Comparison of ENCODE assay signal across 9 mouse cellular contexts in the genomic region with DNA sequence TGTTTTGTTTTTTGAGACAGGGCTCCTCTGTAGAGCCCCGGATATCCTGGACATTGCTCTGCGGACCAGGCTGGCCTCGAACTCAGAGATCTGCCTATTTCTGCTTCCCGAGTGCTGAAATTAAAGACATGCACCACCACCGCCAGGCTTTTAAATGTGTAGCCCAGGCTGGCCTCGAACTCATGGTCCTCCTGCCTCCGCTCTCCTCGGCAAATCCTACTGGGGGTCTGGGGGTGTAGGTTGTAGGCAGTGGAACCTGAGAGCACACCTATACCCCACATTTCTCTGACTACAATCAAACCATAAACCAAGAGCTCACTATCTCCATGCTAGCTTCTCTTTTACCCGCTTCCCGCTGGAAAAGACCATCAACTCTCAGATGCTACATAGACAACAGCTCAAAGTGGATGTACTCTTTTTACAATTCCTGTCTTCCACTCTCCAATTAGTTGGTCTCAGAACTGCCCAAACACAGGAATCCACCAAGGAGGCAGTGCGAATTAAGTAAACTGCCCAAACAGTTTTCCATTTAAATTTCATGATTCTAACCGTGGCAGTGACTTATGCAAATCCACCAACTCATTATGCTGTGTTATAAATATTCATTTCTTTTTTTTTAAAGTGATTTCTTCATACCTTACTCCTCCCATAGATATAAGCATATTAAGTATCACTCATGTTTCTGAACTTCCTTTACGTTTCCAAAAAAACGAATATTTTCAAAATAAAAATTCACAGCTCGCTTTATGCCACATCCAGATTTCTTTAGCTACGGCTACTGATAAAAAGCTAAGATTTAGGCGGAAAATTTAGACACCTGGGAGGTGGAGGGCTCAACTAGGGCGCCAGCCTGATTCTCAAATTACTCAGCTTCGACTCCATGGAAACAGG. TPM values are rescaled to one million over a fixed set of nuclear protein-coding genes. Genes with fewer than 3 reads are reported as not detected.
DNase-seq lines count a peak whose midpoint lies in the region; ATAC-seq and TF ChIP-seq lines count a peak whose summit lies in the region.
"Had no signal": no experiment of that assay in that cellular context is flagged by ENCODE, and none has a peak within 500 bp of the region (broad histone marks: within the 10 kb centered on the region; RNA-seq: fewer than 3 reads in every experiment).

No protein-coding gene starts in this region.

- no peak for TF ChIP-seq CTCF in bone marrow macrophage, adult 2 months (IDR thresholded peaks at IDR 0.05; ENCODE audit: low read depth, low read length)

- H3K4me2 ChIP-seq in kidney, embryonic 14.5 days (replicated peaks; ENCODE audit: low read depth, low read length): peak overlapping the region; percentile 61
- peak overlapping the region; percentile 72 for H3K4me2 ChIP-seq in hindbrain, embryonic 13.5 days
- H3K4me2 ChIP-seq in midbrain, embryonic 15.5 days: peak overlapping the region; percentile 92

- DNase-seq in kidney, adult 18-20 months: no peak
- no peak for DNase-seq in adipocyte (ENCODE audit: low spot score)
- DNase-seq in spleen, adult 18-20 months: no peak
- no peak for DNase-seq in left cerebral cortex, adult 9 months (ENCODE audit: low spot score in 2 of 2)
- DNase-seq: adrenal gland, adult 2 months had no signal

- H3K9ac ChIP-seq in kidney, embryonic 14.5 days (ENCODE audit: low read depth, low read length): peak overlapping the region; percentile 83
- H3K9ac ChIP-seq in hindbrain, embryonic 13.5 days: peak overlapping the region; percentile 87
- peak overlapping the region; percentile 78 for H3K9ac ChIP-seq in midbrain, embryonic 15.5 days

- 40% methylated on average over 19 of the region's 19 CpGs for WGBS in kidney, embryonic 14.5 days
- 44% methylated on average over 19 of the region's 19 CpGs for WGBS in hindbrain, embryonic 13.5 days
- WGBS in midbrain, embryonic 15.5 days: 43% methylated on average over 19 of the region's 19 CpGs

- no peak for TF ChIP-seq POLR2A in bone marrow macrophage, adult 2 months (IDR thresholded peaks at IDR 0.05; ENCODE audit: borderline replicate concordance, low read depth, low read length)

- no peak for ATAC-seq in kidney, embryonic 14.5 days (ENCODE audit: low FRiP score, low TSS enrichment)
- no peak; the same call in 1 of the 2 replicates for ATAC-seq in hindbrain, embryonic 13.5 days (ENCODE audit: low FRiP score)
- ATAC-seq in midbrain, embryonic 15.5 days (replicated peaks): no peak

- H3K4me3 ChIP-seq in kidney, embryonic 14.5 days (ENCODE audit: low read length): peak overlapping the region; percentile 78
- H3K4me3 ChIP-seq in bone marrow macrophage, adult 2 months (ENCODE audit: insufficient read depth, low read length): peak overlapping the region; percentile 84
- peak overlapping the region; percentile 69 for H3K4me3 ChIP-seq in hindbrain, embryonic 13.5 days
- peak overlapping the region; percentile 83 for H3K4me3 ChIP-seq in midbrain, embryonic 15.5 days

- no peaks in the 10 kb centered on the region for H3K9me3 ChIP-seq in kidney, embryonic 14.5 days (ENCODE audit: control insufficient read depth, low read length)
- H3K9me3 ChIP-seq in hindbrain, embryonic 13.5 days: no peaks in the 10 kb centered on the region
- H3K9me3 ChIP-seq in midbrain, embryonic 15.5 days: no peaks in the 10 kb centered on the region

- H3K36me3 ChIP-seq in kidney, embryonic 14.5 days (ENCODE audit: control insufficient read depth, insufficient read depth, low read length): peaks cover 6% of the 10 kb centered on the region; the same call in 1 of the 2 replicates
- peaks cover 4% of the 10 kb centered on the region for H3K36me3 ChIP-seq in hindbrain, embryonic 13.5 days
- H3K36me3 ChIP-seq in midbrain, embryonic 15.5 days (replicated peaks): no peaks in the 10 kb centered on the region

- peak overlapping the region; percentile 84 for H3K27ac ChIP-seq in kidney, embryonic 14.5 days (ENCODE audit: low read depth, low read length)
- H3K27ac ChIP-seq in bone marrow macrophage, adult 2 months (ENCODE audit: insufficient read depth, low read depth, low read length): peak overlapping the region; percentile 37
- H3K27ac ChIP-seq in hindbrain, embryonic 13.5 days: peak overlapping the region; percentile 91
- H3K27ac ChIP-seq in midbrain, embryonic 15.5 days: peak overlapping the region; percentile 91

- H3K27me3 ChIP-seq in kidney, embryonic 14.5 days (ENCODE audit: control insufficient read depth, insufficient read depth, low read length): no peaks in the 10 kb centered on the region
- no peaks in the 10 kb centered on the region for H3K27me3 ChIP-seq in hindbrain, embryonic 13.5 days
- no peaks in the 10 kb centered on the region for H3K27me3 ChIP-seq in midbrain, embryonic 15.5 days (replicated peaks)

- peaks cover 9% of the 10 kb centered on the region; the same call in 1 of the 2 replicates for H3K4me1 ChIP-seq in kidney, embryonic 14.5 days (ENCODE audit: control insufficient read depth, insufficient read depth, low read length)
- H3K4me1 ChIP-seq in bone marrow macrophage, adult 2 months (ENCODE audit: control insufficient read depth, insufficient read depth, low read length): peaks cover 46% of the 10 kb centered on the region
- peaks cover 39% of the 10 kb centered on the region for H3K4me1 ChIP-seq in hindbrain, embryonic 13.5 days (replicated peaks)
- peaks cover 26% of the 10 kb centered on the region for H3K4me1 ChIP-seq in midbrain, embryonic 15.5 days

RNA-seq across cellular contexts. Expression of a gene that starts 0.9 kb away (rescaled TPM):
- polyA plus RNA-seq in kidney, embryonic 14.5 days (2014; fragmentation: Nextera tagmentation; extraction: Ambion mirVana): 12.7 and 21.6 TPM in 2 replicates
- 23.7 and 24.2 TPM in 2 replicates for polyA plus RNA-seq in bone marrow macrophage, adult 2 months (2012; ENCODE audit: insufficient read depth, insufficient read length, missing spikeins)
- polyA plus RNA-seq in hindbrain, embryonic 13.5 days (2015; fragmentation: Nextera tagmentation; extraction: Ambion mirVana): 7.8 and 8.7 TPM in 2 replicates
- polyA plus RNA-seq in midbrain, embryonic 15.5 days (2015; fragmentation: Nextera tagmentation; extraction: Ambion mirVana): 6.1 and 7.3 TPM in 2 replicates

Comparison
In these comparisons a context has a peak if more than half of its experiments do, and no peak if none do; other contexts are left out.
1. H3K27ac ChIP-seq: peak in every context shown above with its lines; median percentile 91 in hindbrain, embryonic 13.5 days; 91 in midbrain, embryonic 15.5 days; 84 in kidney, embryonic 14.5 days; 37 in bone marrow macrophage, adult 2 months.